Mouse (Mus musculus) cerebellum, adult 2 months (tissue): ENCODE data around the gene Bcl11b.

Experiments used
- CTCF ChIP-seq: fragments of 200-500 bp; IDR thresholded peaks from 2 replicates; pipeline ENCODE4 v1.5.1; 2011; ENCODE audit warnings: low read depth, mild to moderate bottlenecking, control low read depth, low read length, moderate library complexity, borderline replicate concordance; ENCODE audit not compliant: insufficient read depth
- POLR2A ChIP-seq: fragments of 200-500 bp; IDR thresholded peaks from 2 replicates; pipeline ENCODE4 v1.6.1; 2011; ENCODE audit warnings: low read length, control low read depth, borderline replicate concordance; ENCODE audit not compliant: insufficient read depth

DNA sequence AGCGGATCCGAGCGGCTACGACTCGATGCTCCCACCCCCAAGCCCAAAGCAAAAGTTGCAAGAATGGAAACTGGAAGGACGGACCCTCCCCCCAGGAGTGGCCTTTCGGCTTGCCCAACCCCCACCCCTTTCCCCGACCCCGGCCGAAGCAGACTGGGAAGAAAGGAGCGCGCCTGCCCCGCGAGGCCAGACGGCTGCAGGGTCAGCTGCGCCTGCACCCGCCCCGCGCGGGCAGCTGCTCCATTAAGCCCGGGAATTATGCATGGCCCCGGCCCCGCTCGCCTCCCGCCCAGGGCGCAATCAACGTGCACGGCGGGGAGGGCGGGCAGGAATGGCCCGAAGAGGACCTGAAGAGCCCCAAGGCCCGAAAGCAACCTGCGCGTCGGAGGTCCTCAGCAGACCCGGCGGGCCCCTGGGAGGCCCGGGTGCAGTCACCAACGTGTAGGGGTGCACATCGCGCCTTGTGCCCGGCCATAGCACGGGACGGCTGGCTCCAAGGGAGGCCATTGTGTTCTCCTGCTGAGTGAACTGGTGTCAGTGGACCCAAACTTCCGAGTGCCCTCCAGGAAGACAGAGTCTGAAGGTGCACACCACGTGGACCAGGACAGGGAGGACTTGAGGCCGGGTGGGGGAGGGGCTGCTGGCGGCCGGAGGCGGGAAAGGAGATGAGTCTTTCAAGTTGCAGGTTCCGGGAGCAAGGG, 23.0 kb downstream of the Bcl11b start:
- TF ChIP-seq CTCF (no peak), POLR2A (no peak)
